Mouse (Mus musculus) bone marrow macrophage, adult 2 months (primary cell): ENCODE data around the gene Pcsk5.

Experiments
- CTCF ChIP-seq: IDR thresholded peaks from 2 replicates; pipeline ENCODE4 v1.5.1; 2012; ENCODE audit warnings: low read depth, mild to moderate bottlenecking, low read length, moderate library complexity
- POLR2A ChIP-seq: IDR thresholded peaks from 2 replicates; pipeline ENCODE4 v1.6.1; 2012; ENCODE audit warnings: mild to moderate bottlenecking, low read depth, low read length, borderline replicate concordance

GRCm38 (mm10) chr19:17554571-17554970, 282.9 kb downstream of the Pcsk5 start:
- TF ChIP-seq CTCF (no peak), POLR2A (no peak)
